28 mouse cellular contexts compared by ENCODE assay signal in the genomic region with DNA sequence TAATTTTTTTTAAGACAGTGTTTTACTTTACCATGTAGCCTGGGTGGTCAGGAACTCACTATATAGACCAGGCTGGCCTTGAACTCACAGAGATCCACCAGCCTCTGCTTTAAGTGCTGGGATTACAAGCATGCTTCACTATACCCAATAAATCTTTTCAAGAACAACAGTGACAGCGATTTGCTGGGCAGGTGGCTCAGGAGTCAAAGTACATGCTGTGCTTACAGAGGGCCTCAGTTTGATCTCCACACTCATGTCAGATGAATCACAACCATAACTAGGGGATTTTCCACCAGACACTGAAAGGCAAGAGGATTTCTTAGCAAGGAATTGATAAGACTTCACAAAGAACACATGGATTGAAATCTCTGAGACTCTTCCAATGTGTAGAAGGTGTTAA.
"Had no signal": no experiment of that assay in that cellular context is flagged by ENCODE, and none has a peak within 500 bp of the region (broad histone marks: within the 10 kb centered on the region; RNA-seq: fewer than 3 reads in every experiment).

No protein-coding gene starts in this region.

- ATAC-seq: forebrain, embryonic 13.5 days; forebrain, embryonic 14.5 days; forebrain, embryonic 15.5 days; forebrain, embryonic 16.5 days; forebrain, postnatal 0 days had no signal

- H3K4me1 ChIP-seq: embryonic facial prominence, embryonic 10.5 days; embryonic facial prominence, embryonic 12.5 days; embryonic facial prominence, embryonic 13.5 days; embryonic facial prominence, embryonic 15.5 days; forebrain, embryonic 10.5 days; forebrain, embryonic 12.5 days; forebrain, embryonic 13.5 days; forebrain, embryonic 15.5 days had no signal

- DNase-seq: cerebellum, adult 18-20 months; cerebellum, adult 2 months; cerebellum, adult 8-10 months; cerebellum, adult 9-10 months; cerebellum, adult 9-11 months; cerebellum, postnatal 10 days; cerebellum, postnatal 14 days; cerebellum, postnatal 25 days; cerebellum, postnatal 36 days; forebrain, postnatal 0 days; gastrocnemius, adult 2 months; gastrocnemius, postnatal 10 days; gastrocnemius, postnatal 14 days; gastrocnemius, postnatal 25 days; gastrocnemius, postnatal 36 days; heart, adult 18-20 months; heart, adult 2 months had no signal

- H3K27me3 ChIP-seq: embryonic facial prominence, embryonic 12.5 days; embryonic facial prominence, embryonic 13.5 days; embryonic facial prominence, embryonic 15.5 days; forebrain, embryonic 12.5 days; forebrain, embryonic 13.5 days; forebrain, embryonic 15.5 days had no signal

- H3K4me3 ChIP-seq: embryonic facial prominence, embryonic 10.5 days; embryonic facial prominence, embryonic 12.5 days; embryonic facial prominence, embryonic 13.5 days; embryonic facial prominence, embryonic 15.5 days; erythroblast, embryonic 14.5 days; forebrain, embryonic 10.5 days; forebrain, embryonic 12.5 days; forebrain, embryonic 13.5 days; forebrain, embryonic 15.5 days; gastrocnemius, adult 2 months; heart, adult 2 months had no signal

- H3K4me2 ChIP-seq: embryonic facial prominence, embryonic 12.5 days; embryonic facial prominence, embryonic 13.5 days; embryonic facial prominence, embryonic 15.5 days; forebrain, embryonic 12.5 days; forebrain, embryonic 13.5 days; forebrain, embryonic 15.5 days had no signal

- H3K9me3 ChIP-seq: embryonic facial prominence, embryonic 10.5 days; embryonic facial prominence, embryonic 12.5 days; embryonic facial prominence, embryonic 13.5 days; embryonic facial prominence, embryonic 15.5 days; forebrain, embryonic 10.5 days; forebrain, embryonic 12.5 days; forebrain, embryonic 13.5 days; forebrain, embryonic 15.5 days had no signal

- H3K27ac ChIP-seq: embryonic facial prominence, embryonic 10.5 days; embryonic facial prominence, embryonic 12.5 days; embryonic facial prominence, embryonic 13.5 days; embryonic facial prominence, embryonic 15.5 days; forebrain, embryonic 10.5 days; forebrain, embryonic 12.5 days; forebrain, embryonic 13.5 days; forebrain, embryonic 15.5 days; gastrocnemius, adult 2 months; heart, adult 2 months had no signal

- H3K9ac ChIP-seq: embryonic facial prominence, embryonic 12.5 days; embryonic facial prominence, embryonic 13.5 days; embryonic facial prominence, embryonic 15.5 days; forebrain, embryonic 12.5 days; forebrain, embryonic 13.5 days; forebrain, embryonic 15.5 days; forebrain, postnatal 0 days had no signal
